Mouse (Mus musculus) cerebellum, adult 2 months (tissue): ENCODE results near the gene Zbtb20.

Experiments
- CTCF ChIP-seq: fragments of 200-500 bp; IDR thresholded peaks from 2 replicates; pipeline ENCODE4 v1.5.1; 2011; ENCODE audit warnings: low read depth, mild to moderate bottlenecking, control low read depth, low read length, moderate library complexity, borderline replicate concordance; ENCODE audit not compliant: insufficient read depth
- POLR2A ChIP-seq: fragments of 200-500 bp; IDR thresholded peaks from 2 replicates; pipeline ENCODE4 v1.6.1; 2011; ENCODE audit warnings: low read length, control low read depth, borderline replicate concordance; ENCODE audit not compliant: insufficient read depth

GRCm38 (mm10) chr16:43253077-43253476, 377.4 kb downstream of the Zbtb20 start:
- TF ChIP-seq POLR2A (no peak), CTCF (no peak)
